Mouse (Mus musculus) ES-E14 (cell line): ENCODE data around the gene Tmem248. TPM values are rescaled to one million over a fixed set of nuclear protein-coding genes. Genes with fewer than 3 reads are reported as not detected.

ENCODE experiments used
- DNase-seq: peaks from one replicate; pipeline ENCODE4 v3.0.0-alpha.2; 2013; ENCODE audit warnings: low read depth, low spot score
- H3K27ac ChIP-seq: 2 replicates; pipeline ENCODE4 v1.5.1; 2012; ENCODE audit warnings: low read depth, mild to moderate bottlenecking, low read length, moderate library complexity, mixed read lengths; ENCODE audit not compliant: poor library complexity, insufficient read depth, severe bottlenecking
- H3K36me3 ChIP-seq: 2 replicates; pipeline ENCODE4 v1.6.1; 2012; ENCODE audit warnings: mild to moderate bottlenecking, low read length, moderate library complexity, mixed read lengths; ENCODE audit not compliant: control insufficient read depth, poor library complexity, insufficient read depth, severe bottlenecking
- H3K4me1 ChIP-seq, 2 experiments: fragments of 150-350 bp in 1 of 2; sonication (generic) in 1 of 2; 2 replicates each; pipeline ENCODE4 v1.6.1; 2012; ENCODE audit warnings: low read length in 2 of 2, mild to moderate bottlenecking in 1 of 2, mixed read lengths in 1 of 2; ENCODE audit not compliant: control insufficient read depth in 2 of 2, insufficient read depth in 2 of 2, poor library complexity in 1 of 2
- H3K4me3 ChIP-seq, 2 experiments: fragments of 150-350 bp in 1 of 2; sonication (generic) in 1 of 2; 2 replicates each; pipeline ENCODE4 v1.5.1; 2012; ENCODE audit warnings: low read length in 2 of 2, low read depth in 1 of 2, mild to moderate bottlenecking in 1 of 2, mixed read lengths in 1 of 2; ENCODE audit not compliant: insufficient read depth in 1 of 2, poor library complexity in 1 of 2, severe bottlenecking in 1 of 2
- H3K9ac ChIP-seq: 2 replicates; pipeline ENCODE4 v1.6.1; 2012; ENCODE audit warnings: low read depth, mild to moderate bottlenecking, low read length, mixed read lengths; ENCODE audit not compliant: poor library complexity, insufficient read depth, severe bottlenecking
- H3K9me3 ChIP-seq: fragments of 150-350 bp; sonication (generic); 2 replicates; pipeline ENCODE4 v1.6.1; 2012; ENCODE audit warnings: low read depth, mild to moderate bottlenecking, low read length; ENCODE audit not compliant: control insufficient read depth, insufficient read depth
- CHD2 ChIP-seq: IDR thresholded peaks from 2 replicates; pipeline ENCODE4 v1.6.1; 2014; ENCODE audit warnings: mild to moderate bottlenecking, low read depth, low read length, inconsistent platforms
- HCFC1 ChIP-seq: IDR thresholded peaks from 2 replicates; pipeline ENCODE4 v1.6.1; 2012; ENCODE audit warnings: low read length, inconsistent platforms, borderline replicate concordance; ENCODE audit not compliant: insufficient read depth
- MAFK ChIP-seq: IDR thresholded peaks from 2 replicates; pipeline ENCODE4 v1.6.1; 2014; ENCODE audit warnings: mild to moderate bottlenecking, low read depth, low read length, inconsistent platforms; ENCODE audit not compliant: insufficient read depth
- ZC3H11A ChIP-seq: IDR thresholded peaks from 2 replicates; pipeline ENCODE4 v1.6.1; 2012; ENCODE audit warnings: low read depth, mild to moderate bottlenecking, inconsistent platforms, low read length, borderline replicate concordance
- ZNF384 ChIP-seq: IDR thresholded peaks from 2 replicates; pipeline ENCODE4 v1.6.1; 2012; ENCODE audit warnings: low read depth, low read length, inconsistent platforms
- in situ Hi-C, 2 experiments: fragments of 600-800 bp; cut with MboI; formaldehyde crosslinking; loops; one replicate each; pipeline ENCODE4 v1.15.1; 2025; ENCODE audit warnings: low sequenced_read_pairs in 2 of 2, inconsistent platforms in 1 of 2; ENCODE audit not compliant: unreplicated experiment in 2 of 2
- total RNA-seq: library from RNA; depleted of rRNA; stranded (reverse); fragments of 300-350 nt; gene quantifications from 2 replicates; pipeline ENCODE4 v1.2.3, GENCODE M21; 2012

Gene Tmem248
- total RNA-seq, 1 experiment = 83.1 TPM

DNA sequence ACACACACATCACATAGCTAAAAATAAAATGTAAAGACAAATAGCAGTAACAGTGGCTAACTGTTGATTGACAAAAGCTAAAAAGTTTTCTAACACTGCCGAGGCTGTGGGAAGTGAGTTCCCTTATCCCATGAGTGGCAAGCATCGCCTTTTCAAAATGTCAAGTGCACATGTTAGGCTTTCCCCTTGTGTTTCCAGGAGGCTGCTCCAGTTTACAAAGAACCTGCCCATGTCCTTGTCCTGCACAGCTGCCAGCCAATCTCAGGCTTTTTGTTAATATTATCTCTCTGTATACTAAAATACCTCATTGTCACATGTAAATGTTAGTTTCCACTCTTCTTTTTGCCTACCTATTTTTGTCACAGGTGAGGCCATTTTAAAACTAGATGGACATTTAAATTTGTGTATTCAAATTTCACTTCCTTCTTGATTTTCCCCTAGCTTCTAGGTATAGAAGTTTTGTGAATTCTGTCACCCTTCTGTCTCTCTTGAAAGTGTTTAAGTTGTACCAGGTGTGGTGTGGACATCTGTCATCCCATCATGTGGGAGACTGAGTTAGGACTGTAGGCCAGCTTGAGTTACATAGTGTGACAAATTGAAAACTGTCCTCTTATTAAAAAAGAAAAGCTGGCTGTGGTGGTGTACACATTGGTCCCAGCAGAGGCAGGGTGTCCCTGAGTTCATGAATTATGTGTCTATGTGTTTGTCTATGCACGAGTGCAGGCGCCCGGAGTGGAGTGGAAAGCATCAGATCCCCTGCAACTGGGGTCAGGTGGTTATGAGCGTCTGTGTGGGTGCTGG is 34.9 kb upstream of the Tmem248 start:
- no peaks in the 10 kb centered on the region for H3K36me3 ChIP-seq
- no peaks in the 10 kb centered on the region for H3K9me3 ChIP-seq
- H3K27ac ChIP-seq = no peak overlapping the region
- H3K9ac ChIP-seq = 0 out of 2 replicates have a peak overlapping the region, but pooled peaks have one; percentile 24
- H3K4me1 ChIP-seq = peaks cover 4 to 7% of the 10 kb centered on the region in 2 experiments; a peak in 3 of 4 replicates
- H3K4me3 ChIP-seq = no peak overlapping the region
- no peak for DNase-seq
- TF ChIP-seq HCFC1 = no peak
- no peak for TF ChIP-seq MAFK
- TF ChIP-seq CHD2 = no peak
- TF ChIP-seq ZC3H11A = no peak
- no peak for TF ChIP-seq ZNF384
- in situ Hi-C loops = no loop called here

DNA sequence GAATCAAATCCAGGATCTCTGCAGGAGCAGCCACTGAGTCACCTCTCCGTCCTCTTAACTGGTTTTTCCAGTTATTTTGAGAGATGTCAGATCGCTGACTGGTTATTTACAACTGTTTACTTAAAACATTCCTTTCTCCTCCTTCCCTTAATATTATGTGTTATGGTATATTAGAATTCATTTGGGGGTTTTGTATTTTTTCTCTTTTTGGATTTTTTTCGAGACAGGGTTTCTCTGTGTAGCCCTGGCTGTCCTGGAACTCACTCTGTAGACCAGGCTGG is 34.4 kb upstream of the Tmem248 start:
- DNase-seq = no peak
- Histone ChIP-seq H3K27ac (no peak overlapping the region), H3K9me3 (no peaks in the 10 kb centered on the region), H3K36me3 (no peaks in the 10 kb centered on the region), H3K4me3 (no peak overlapping the region), H3K9ac (no peak overlapping the region), H3K4me1 (peaks cover 5 to 9% of the 10 kb centered on the region in 2 experiments; a peak in 3 of 4 replicates)
- TF ChIP-seq CHD2 (no peak), MAFK (no peak), ZNF384 (no peak)
- in situ Hi-C loops = no loop called here

DNA sequence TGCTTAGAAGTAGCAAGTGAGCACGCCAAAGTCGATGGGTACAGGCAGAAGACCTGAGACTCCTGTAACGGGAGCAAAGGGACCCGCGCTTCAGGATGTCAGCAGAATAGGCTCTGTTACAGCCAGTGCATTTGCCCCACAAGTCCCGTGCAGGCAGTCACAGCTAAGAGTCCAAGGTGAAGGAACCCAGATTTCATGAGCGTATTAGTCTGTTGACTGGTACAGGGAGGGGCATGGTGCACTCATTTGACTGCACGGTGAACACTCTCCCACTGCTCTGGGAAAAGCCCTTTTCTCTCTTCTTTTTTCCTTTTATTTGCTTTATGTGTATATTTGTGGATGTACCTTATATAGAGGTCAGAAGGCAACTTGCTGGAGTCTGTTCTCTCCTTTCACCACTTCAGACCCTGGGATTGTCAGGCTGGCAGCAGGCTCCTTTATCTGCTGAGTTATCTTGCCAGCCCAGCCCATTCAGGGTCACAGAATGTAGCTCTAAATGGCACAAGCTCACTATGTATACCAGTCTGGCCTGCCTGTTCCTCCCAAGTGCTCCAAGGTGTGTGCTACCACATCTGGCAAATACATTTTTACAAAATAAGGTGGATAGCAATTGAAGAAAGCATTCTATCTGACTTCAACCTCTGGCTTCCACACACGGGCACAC is 32.6 kb upstream of the Tmem248 start:
- in situ Hi-C loops = no loop called here
- no peak overlapping the region for H3K27ac ChIP-seq
- DNase-seq = no peak
- H3K4me3 ChIP-seq = no peak overlapping the region
- no peak for TF ChIP-seq ZNF384
- no peak for TF ChIP-seq CHD2
- TF ChIP-seq MAFK = no peak
- no peak overlapping the region for H3K9ac ChIP-seq
- H3K9me3 ChIP-seq = no peaks in the 10 kb centered on the region
- H3K4me1 ChIP-seq = peaks cover 5 to 7% of the 10 kb centered on the region in 2 experiments; a peak in 3 of 4 replicates
- 0 out of 2 replicates have a peak, but pooled peaks cover 2% of the 10 kb centered on the region for H3K36me3 ChIP-seq

DNA sequence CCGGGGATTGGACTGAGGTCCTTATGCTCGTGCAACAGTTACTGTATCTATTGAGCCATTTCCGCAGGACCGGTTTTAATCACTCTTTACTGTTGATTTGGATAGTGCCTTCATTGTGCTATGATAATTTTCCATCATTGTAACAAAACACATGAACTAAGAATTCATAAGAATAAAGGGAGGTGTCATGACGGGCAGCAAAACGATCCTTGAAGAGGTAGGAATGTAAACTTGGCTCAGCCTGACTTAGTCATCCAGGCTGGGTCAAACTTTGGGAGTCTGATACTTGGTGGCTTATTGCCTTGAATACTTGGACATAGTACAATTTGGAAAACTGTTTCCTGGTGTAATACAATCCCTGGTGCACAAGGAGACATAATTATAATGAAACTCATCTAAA is 31.6 kb upstream of the Tmem248 start:
- Histone ChIP-seq H3K9ac (no peak overlapping the region), H3K36me3 (0 out of 2 replicates have a peak, but pooled peaks cover 2% of the 10 kb centered on the region), H3K4me1 (peaks cover 5 to 7% of the 10 kb centered on the region in 2 experiments; a peak in 3 of 4 replicates), H3K9me3 (no peaks in the 10 kb centered on the region), H3K4me3 (no peak overlapping the region), H3K27ac (no peak overlapping the region)
- in situ Hi-C loops = no loop called here
- DNase-seq = no peak
- no peak for TF ChIP-seq ZNF384
- TF ChIP-seq ZC3H11A = no peak

DNA sequence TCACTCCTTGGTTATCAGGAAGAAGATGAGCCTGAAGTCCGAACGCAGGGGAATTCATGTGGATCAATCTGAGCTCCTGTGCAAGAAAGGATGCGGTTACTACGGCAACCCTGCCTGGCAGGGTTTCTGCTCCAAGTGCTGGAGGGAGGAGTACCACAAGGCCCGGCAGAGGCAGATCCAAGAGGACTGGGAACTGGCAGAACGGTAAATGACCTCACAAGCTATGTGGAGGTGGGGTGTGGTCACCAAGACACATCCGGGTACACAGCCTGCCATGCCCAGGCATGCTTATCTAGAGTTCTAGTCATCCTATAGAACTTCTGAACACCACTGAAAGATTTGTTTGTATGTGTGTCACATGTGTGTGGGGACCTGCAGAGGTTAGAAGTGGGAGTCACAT is 29.5 kb upstream of the Tmem248 start:
- H3K4me3 ChIP-seq = no peak overlapping the region
- peak overlapping the region; percentile 18; the same call in 1 of the 2 replicates for H3K27ac ChIP-seq
- TF ChIP-seq HCFC1 = no peak
- no peak for TF ChIP-seq ZNF384
- TF ChIP-seq MAFK = no peak
- no peak for TF ChIP-seq ZC3H11A
- TF ChIP-seq CHD2 = no peak
- H3K4me1 ChIP-seq = peaks cover 2 to 3% of the 10 kb centered on the region in 2 experiments; a peak in 1 of 4 replicates
- no peaks in the 10 kb centered on the region for H3K9me3 ChIP-seq
- peak; percentile 63 for DNase-seq
- no peak overlapping the region; the same call in 1 of the 2 replicates for H3K9ac ChIP-seq
- in situ Hi-C loops = no loop called here
- peaks cover 4% of the 10 kb centered on the region; the same call in 1 of the 2 replicates for H3K36me3 ChIP-seq
